Mouse (Mus musculus) left cerebral cortex, adult 2 months (tissue): ENCODE data around the gene Pcnp. TPM values are rescaled to one million over a fixed set of nuclear protein-coding genes. Genes with fewer than 3 reads are reported as not detected.
"Not testable (repeated sequence)": the region's sequence is repeated elsewhere in the genome, so short reads cannot be mapped to it uniquely, and the experiment has no call there.

Experiments
- DNase-seq, 2 experiments: peaks; one replicate each; pipeline ENCODE4 v3.0.0; 2021 to 2022; ENCODE audit warnings: low spot score in 2 of 2, mixed read lengths in 1 of 2; ENCODE audit errors: extremely low spot score in 1 of 2
- H3K27ac ChIP-seq: fragments of 200-600 bp; 2 replicates; pipeline ENCODE4 v1.8.1; 2022
- H3K4me3 ChIP-seq: fragments of 200-600 bp; 2 replicates; pipeline ENCODE4 v1.8.1; 2022
- CTCF ChIP-seq: fragments of 200-600 bp; IDR thresholded peaks from 2 replicates; pipeline ENCODE4 v1.8.1; 2022; ENCODE audit warnings: antibody characterized with exemption, mild to moderate bottlenecking, moderate library complexity
- intact Hi-C: fragments of 180-260 bp; cut with DNase I; formaldehyde crosslinking; loops from one replicate; pipeline ENCODE4 v1.15.1; 2025
- total RNA-seq, 2 experiments: library from RNA; stranded (reverse); gene quantifications; 2 replicates each; pipeline ENCODE4 v1.2.3; 2021

Pcnp gene
- total RNA-seq, 2 experiments from 2014 or later, result 164 to 167 TPM

GRCm38 (mm10) chr16:56064334-56064990 lies 34.9 kb upstream of the Pcnp start:
- TF ChIP-seq CTCF, result peak; percentile 67
- Histone ChIP-seq H3K4me3 (peak overlapping the region; percentile 33), H3K27ac (no peak overlapping the region)
- intact Hi-C loops, result loop anchor here (2.0 kb wide), 1 partner anchor 114 kb away; no protein-coding TSS in a partner anchor
- peak; percentile 47 to 59 for DNase-seq

GRCm38 (mm10) chr16:56062981-56063380 lies 33.4 kb upstream of the Pcnp start:
- TF ChIP-seq CTCF, result no peak
- Histone ChIP-seq H3K4me3 (no peak overlapping the region), H3K27ac (no peak overlapping the region)
- DNase-seq, result no peak
- intact Hi-C loops, result no loop called here

GRCm38 (mm10) chr16:56061995-56062594 lies 32.6 kb upstream of the Pcnp start:
- TF ChIP-seq CTCF, result no peak
- Histone ChIP-seq H3K27ac (no peak overlapping the region), H3K4me3 (no peak overlapping the region)
- no peak for DNase-seq
- intact Hi-C loops, result no loop called here

- no peak overlapping the region for H3K27ac ChIP-seq
- no peak for DNase-seq
- intact Hi-C loops, result no loop called here
Measured at GRCm38 (mm10) chr16:56058151-56058550, 28.6 kb upstream of the Pcnp start.

GRCm38 (mm10) chr16:56056944-56057590 lies 27.5 kb upstream of the Pcnp start:
- H3K4me3 ChIP-seq, result no peak overlapping the region
- DNase-seq, result no peak
- intact Hi-C loops, result no loop called here
- H3K27ac ChIP-seq, result no peak overlapping the region
- TF ChIP-seq CTCF, result no peak

More at GRCm38 (mm10) chr16:56058151-56058550, 28.6 kb upstream of the Pcnp start:
- no peak overlapping the region for H3K4me3 ChIP-seq
- no peak for TF ChIP-seq CTCF

- DNase-seq, result no peak
- intact Hi-C loops, result no loop called here
- no peak overlapping the region for H3K4me3 ChIP-seq
Measured at GRCm38 (mm10) chr16:56055911-56056310, 26.4 kb upstream of the Pcnp start.

GRCm38 (mm10) chr16:56048038-56048437 lies 18.5 kb upstream of the Pcnp start, which contains the start of gene Senp7:
TSS of gene Senp7 (plus strand) at chr16:56048338.
- H3K27ac ChIP-seq, H3K4me3 ChIP-seq, intact Hi-C loops, DNase-seq: not testable (repeated sequence)

More at GRCm38 (mm10) chr16:56055911-56056310, 26.4 kb upstream of the Pcnp start:
- no peak overlapping the region for H3K27ac ChIP-seq
- no peak for TF ChIP-seq CTCF

- no peak for TF ChIP-seq CTCF
- H3K4me3 ChIP-seq, result peak overlapping the region; percentile 91
- no peak for DNase-seq
- intact Hi-C loops, result no loop called here
- H3K27ac ChIP-seq, result peak overlapping the region; percentile 87
Measured at GRCm38 (mm10) chr16:56038090-56038489, 8.6 kb upstream of the Pcnp start.

GRCm38 (mm10) chr16:56037138-56038010 lies 7.8 kb upstream of the Pcnp start, which contains the start of gene Trmt10c:
TSS of gene Trmt10c (minus strand) at chr16:56037819.
- H3K27ac ChIP-seq, result peak within 1 kb of the TSS; percentile 87
- TF ChIP-seq CTCF, result no peak
- peak within 1 kb of the TSS; percentile 91 for H3K4me3 ChIP-seq
- DNase-seq, result peak; percentile 92 to 96
- intact Hi-C loops, result loop anchor here (1.0 kb wide), 1 partner anchor 8 kb away; the partner anchor contains the start of gene Pcnp

GRCm38 (mm10) chr16:56036501-56036900 lies 7.0 kb upstream of the Pcnp start:
- DNase-seq, result no peak
- Histone ChIP-seq H3K4me3 (peak overlapping the region; percentile 91), H3K27ac (no peak overlapping the region)
- intact Hi-C loops, result no loop called here
- no peak for TF ChIP-seq CTCF

- intact Hi-C loops, result no loop called here
- no peak for DNase-seq
- H3K4me3 ChIP-seq, result no peak overlapping the region
- TF ChIP-seq CTCF, result no peak
- no peak overlapping the region for H3K27ac ChIP-seq
Measured at GRCm38 (mm10) chr16:56034566-56034965, 5.0 kb upstream of the Pcnp start.
